Mouse (Mus musculus): Measurements from ENCODE around the gene 9030624G23Rik.
"Not testable (repeated sequence)": the region's sequence is repeated elsewhere in the genome, so short reads cannot be mapped to it uniquely, and the experiment has no call there.

- not testable (repeated sequence) for TF ChIP-seq POLR2A (IDR thresholded peaks at IDR 0.05; ENCODE audit: borderline replicate concordance, insufficient read depth, low read length); CTCF (IDR thresholded peaks at IDR 0.05; ENCODE audit: borderline replicate concordance, insufficient read depth, low read depth, low read length)
These were observed 13.9 kb downstream of the 9030624G23Rik start for GRCm38 (mm10) chr12:24083096-24083495.

All from cerebellum, adult 2 months (tissue).